22 mouse cellular contexts compared by ENCODE assay signal in genomic region chr10:95956629-95957028, GRCm38 (mm10). TPM values are rescaled to one million over a fixed set of nuclear protein-coding genes. Genes with fewer than 3 reads are reported as not detected.
A peak's percentile ranks its signal among the peaks of the same experiment; 100 is the strongest.
DNase-seq lines count a peak whose midpoint lies in the region; ATAC-seq and TF ChIP-seq lines count a peak whose summit lies in the region.
"Had no signal": no experiment of that assay in that cellular context is flagged by ENCODE, and none has a peak within 500 bp of the region (broad histone marks: within the 10 kb centered on the region; RNA-seq: fewer than 3 reads in every experiment).

No protein-coding gene starts in this region.

- no peak overlapping the region for H3K27ac ChIP-seq in intestine, embryonic 16.5 days (ENCODE audit: low read length)
- H3K27ac ChIP-seq in intestine, embryonic 15.5 days, result no peak overlapping the region
- no peak overlapping the region for H3K27ac ChIP-seq in liver, adult 2 months (replicated peaks; ENCODE audit: insufficient read depth, low read depth, low read length)
- no peak overlapping the region for H3K27ac ChIP-seq in intestine, postnatal 0 days (ENCODE audit: low read depth, low read length)
- H3K27ac ChIP-seq in forebrain, postnatal 0 days (ENCODE audit: low read depth, low read length), result no peak overlapping the region

- no peak for TF ChIP-seq POLR2A in liver, adult 2 months (IDR thresholded peaks at IDR 0.05; ENCODE audit: extremely low read depth, insufficient read depth, low read length)

- H3K9ac ChIP-seq in intestine, embryonic 16.5 days (ENCODE audit: low read depth, low read length), result no peak overlapping the region
- no peak overlapping the region for H3K9ac ChIP-seq in intestine, embryonic 15.5 days
- no peak overlapping the region for H3K9ac ChIP-seq in liver, adult 2 months (ENCODE audit: low read depth, low read length)
- no peak overlapping the region for H3K9ac ChIP-seq in intestine, postnatal 0 days (ENCODE audit: low read depth, low read length)
- H3K9ac ChIP-seq in forebrain, postnatal 0 days, result no peak overlapping the region

- peak; percentile 2 for DNase-seq in heart, adult 11 months
- DNase-seq in heart, postnatal 14 days, result no peak
- DNase-seq in liver, adult 2 months (ENCODE audit: extremely low read depth, low read depth, low spot score), result peak; percentile 67
- no peak for DNase-seq in liver
- no peak for DNase-seq in forebrain, postnatal 0 days
- DNase-seq: adrenal gland, adult 2 months; adrenal gland, adult 8-10 months; adrenal gland, postnatal 10 days; adrenal gland, postnatal 14 days; adrenal gland, postnatal 25 days; adrenal gland, postnatal 36 days; B cell, adult 2 months; cerebellum, adult 11 months; cerebellum, adult 11-12 months had no signal

- ATAC-seq in intestine, embryonic 16.5 days, result peak; percentile 33; the same call in 1 of the 2 replicates
- ATAC-seq in intestine, embryonic 15.5 days, result no peak
- ATAC-seq in intestine, postnatal 0 days, result peak; percentile 60
- no peak for ATAC-seq in forebrain, postnatal 0 days
- ATAC-seq: activated CD4-positive, CD25-positive, alpha-beta regulatory T cell, adult 4 months; CD4-positive, CD25-positive, alpha-beta regulatory T cell, adult 4 months; Patski had no signal

- H3K9me3 ChIP-seq in intestine, embryonic 16.5 days (ENCODE audit: control insufficient read depth, low read length), result 0 out of 2 replicates have a peak, but pooled peaks cover 2% of the 10 kb centered on the region
- no peaks in the 10 kb centered on the region for H3K9me3 ChIP-seq in intestine, embryonic 15.5 days
- no peaks in the 10 kb centered on the region for H3K9me3 ChIP-seq in intestine, postnatal 0 days (ENCODE audit: control insufficient read depth)
- no peaks in the 10 kb centered on the region for H3K9me3 ChIP-seq in forebrain, postnatal 0 days (ENCODE audit: low read length)
- H3K9me3 ChIP-seq: G1E had no signal

- no peaks in the 10 kb centered on the region for H3K27me3 ChIP-seq in intestine, embryonic 16.5 days (replicated peaks; ENCODE audit: control insufficient read depth, insufficient read depth, low read length)
- H3K27me3 ChIP-seq in intestine, embryonic 15.5 days (replicated peaks), result no peaks in the 10 kb centered on the region
- no peaks in the 10 kb centered on the region for H3K27me3 ChIP-seq in liver, adult 2 months (ENCODE audit: control insufficient read depth, insufficient read depth, low read length)
- H3K27me3 ChIP-seq in intestine, postnatal 0 days (replicated peaks; ENCODE audit: control insufficient read depth, insufficient read depth, low read length), result no peaks in the 10 kb centered on the region
- H3K27me3 ChIP-seq in forebrain, postnatal 0 days (ENCODE audit: insufficient read depth, low read length), result no peaks in the 10 kb centered on the region
- H3K27me3 ChIP-seq: CH12.LX, Patski had no signal

- no peak overlapping the region for H3K4me2 ChIP-seq in intestine, embryonic 16.5 days (ENCODE audit: low read depth, low read length)
- no peak overlapping the region for H3K4me2 ChIP-seq in intestine, embryonic 15.5 days (replicated peaks)
- H3K4me2 ChIP-seq in intestine, postnatal 0 days (replicated peaks; ENCODE audit: low read depth), result no peak overlapping the region
- H3K4me2 ChIP-seq in forebrain, postnatal 0 days (ENCODE audit: low read depth), result no peak overlapping the region

- H3K79me2 ChIP-seq in liver, adult 2 months (ENCODE audit: control insufficient read depth, insufficient read depth, low read length), result peaks cover 28% of the 10 kb centered on the region

- intact Hi-C loops in heart, postnatal 14 days (cut with DNase I), result no loop called here

- TF ChIP-seq CTCF in liver, adult 2 months (IDR thresholded peaks at IDR 0.05; ENCODE audit: low read depth, low read length), result no peak
- TF ChIP-seq CTCF in intestine, postnatal 0 days (IDR thresholded peaks at IDR 0.05; ENCODE audit: low read depth), result no peak
- TF ChIP-seq CTCF in forebrain, postnatal 0 days (IDR thresholded peaks at IDR 0.05; ENCODE audit: low read depth), result no peak

- 84% methylated on average over 2 of the region's 2 CpGs for WGBS in intestine, embryonic 16.5 days
- WGBS in intestine, embryonic 15.5 days, result 90% methylated on average over 2 of the region's 2 CpGs
- 70% methylated on average over 2 of the region's 2 CpGs for whole genome bisulfite sequencing in liver, adult 2 months
- 72% methylated on average over 2 of the region's 2 CpGs for WGBS in intestine, postnatal 0 days
- 94% methylated on average over 2 of the region's 2 CpGs for WGBS in forebrain, postnatal 0 days

- H3K4me1 ChIP-seq in intestine, embryonic 16.5 days (ENCODE audit: control insufficient read depth, insufficient read depth, low read length), result 0 out of 2 replicates have a peak, but pooled peaks cover 5% of the 10 kb centered on the region
- no peaks in the 10 kb centered on the region for H3K4me1 ChIP-seq in intestine, embryonic 15.5 days (replicated peaks)
- peaks cover 8% of the 10 kb centered on the region; the same call in 1 of the 2 replicates for H3K4me1 ChIP-seq in liver, adult 2 months (ENCODE audit: control insufficient read depth, insufficient read depth, low read length)
- no peaks in the 10 kb centered on the region for H3K4me1 ChIP-seq in intestine, postnatal 0 days (replicated peaks; ENCODE audit: control insufficient read depth, insufficient read depth, low read length)
- no peaks in the 10 kb centered on the region for H3K4me1 ChIP-seq in forebrain, postnatal 0 days (ENCODE audit: insufficient read depth)

- H3K36me3 ChIP-seq in intestine, embryonic 16.5 days (ENCODE audit: control insufficient read depth, insufficient read depth, low read length), result no peaks in the 10 kb centered on the region
- H3K36me3 ChIP-seq in intestine, embryonic 15.5 days, result no peaks in the 10 kb centered on the region
- H3K36me3 ChIP-seq in liver, adult 2 months (ENCODE audit: control insufficient read depth, insufficient read depth, low read length), result no peaks in the 10 kb centered on the region
- H3K36me3 ChIP-seq in intestine, postnatal 0 days (ENCODE audit: control insufficient read depth, insufficient read depth), result no peaks in the 10 kb centered on the region
- H3K36me3 ChIP-seq in forebrain, postnatal 0 days (ENCODE audit: insufficient read depth), result no peaks in the 10 kb centered on the region

- H3K4me3 ChIP-seq in intestine, embryonic 16.5 days (ENCODE audit: low read length), result no peak overlapping the region
- no peak overlapping the region for H3K4me3 ChIP-seq in intestine, embryonic 15.5 days (replicated peaks)
- H3K4me3 ChIP-seq in liver, adult 2 months (ENCODE audit: insufficient read depth, low read depth, low read length), result no peak overlapping the region
- no peak overlapping the region for H3K4me3 ChIP-seq in intestine, postnatal 0 days (ENCODE audit: low read depth, low read length)
- no peak overlapping the region for H3K4me3 ChIP-seq in forebrain, postnatal 0 days (ENCODE audit: low read depth, low read length)

RNA-seq across cellular contexts. Expression of gene Eea1, which starts 16.2 kb away (rescaled TPM):
- total RNA-seq in heart, postnatal 14 days (2021), result 10 to 100 TPM; 31.7 TPM
- polyA plus RNA-seq in intestine, embryonic 16.5 days (2015; fragmentation: Nextera tagmentation; extraction: Ambion mirVana), result 17.6 and 17.8 TPM in 2 replicates
- 19.9 and 22.4 TPM in 2 replicates for polyA plus RNA-seq in intestine, embryonic 15.5 days (2015; fragmentation: Nextera tagmentation; extraction: Ambion mirVana)
- 15.6 and 19.6 TPM in 2 replicates for total RNA-seq in liver, adult 2 months (2014; rRNA removed)
- polyA plus RNA-seq in liver, adult 2 months (2012; rRNA removed), result 2.6 and 3.1 TPM in 2 replicates
- 20.6 and 21.3 TPM in 2 replicates for polyA plus RNA-seq in intestine, postnatal 0 days (2015; fragmentation: Nextera tagmentation; extraction: Ambion mirVana)
- total RNA-seq in forebrain, postnatal 0 days (2014; rRNA removed), result 16.2 and 21.9 TPM in 2 replicates
- 11.3 and 16.6 TPM in 2 replicates for polyA plus RNA-seq in forebrain, postnatal 0 days (2015; fragmentation: Nextera tagmentation; extraction: Ambion mirVana)

Comparison
In these comparisons a context has a peak if more than half of its experiments do, and no peak if none do; other contexts are left out.
1. DNase-seq: peak in heart, adult 11 months (single experiment) and liver, adult 2 months (single experiment); none in heart, postnatal 14 days (0 of 2), liver (single experiment) and forebrain, postnatal 0 days (single experiment).
2. ATAC-seq: peak in intestine, embryonic 16.5 days (single experiment) and intestine, postnatal 0 days (single experiment); none in intestine, embryonic 15.5 days (single experiment) and forebrain, postnatal 0 days (single experiment).